In genomic region chr13:109092654-109093053, GRCm38 (mm10) we compare ENCODE assay signal across 29 mouse cellular contexts.
DNase-seq lines count a peak whose midpoint lies in the region; ATAC-seq and TF ChIP-seq lines count a peak whose summit lies in the region.
"Had no signal": no experiment of that assay in that cellular context is flagged by ENCODE, and none has a peak within 500 bp of the region (broad histone marks: within the 10 kb centered on the region; RNA-seq: fewer than 3 reads in every experiment).

No protein-coding gene starts in this region.

- TF ChIP-seq RAD21 in CH12.LX (IDR thresholded peaks at IDR 0.05; ENCODE audit: low read depth, low read length), result no peak

- H3K27ac ChIP-seq in CH12.LX (ENCODE audit: insufficient read depth, low read depth), result no peak overlapping the region
- H3K27ac ChIP-seq: gastrocnemius, adult 2 months; heart, adult 2 months; hindbrain, embryonic 14.5 days; kidney, embryonic 15.5 days; layer of hippocampus, adult 2 months; limb, embryonic 13.5 days; lung, embryonic 15.5 days; midbrain, embryonic 10.5 days; midbrain, embryonic 15.5 days; neural tube, embryonic 15.5 days had no signal

- H3K79me2 ChIP-seq in CH12.LX (replicated peaks; ENCODE audit: control insufficient read depth, extremely low read depth, insufficient read depth, poor library complexity, severe bottlenecking), result no peaks in the 10 kb centered on the region

- no peak for TF ChIP-seq POLR2A in CH12.LX (IDR thresholded peaks at IDR 0.05; ENCODE audit: low read depth, low read length)

- H3K27me3 ChIP-seq in CH12.LX (replicated peaks), result no peaks in the 10 kb centered on the region
- H3K27me3 ChIP-seq: heart, embryonic 12.5 days; kidney, embryonic 15.5 days; limb, embryonic 13.5 days; lung, embryonic 15.5 days; midbrain, embryonic 15.5 days; neural tube, embryonic 15.5 days had no signal

- no peaks in the 10 kb centered on the region for H3K36me3 ChIP-seq in CH12.LX (replicated peaks in 1 of 2; ENCODE audit: control insufficient read depth in 1 of 2, insufficient read depth in 1 of 2, low read length in 1 of 2)
- H3K36me3 ChIP-seq: G1E; heart, embryonic 12.5 days; kidney, embryonic 15.5 days; limb, embryonic 13.5 days; lung, embryonic 15.5 days; midbrain, embryonic 10.5 days; midbrain, embryonic 15.5 days; neural tube, embryonic 15.5 days had no signal

- H3K9ac ChIP-seq in CH12.LX (ENCODE audit: insufficient read depth, low read depth), result no peak overlapping the region
- H3K9ac ChIP-seq: heart, embryonic 12.5 days; hindbrain, embryonic 14.5 days; kidney, embryonic 15.5 days; limb, embryonic 13.5 days; lung, embryonic 15.5 days; midbrain, embryonic 15.5 days; neural tube, embryonic 15.5 days had no signal

- H3K4me1 ChIP-seq in CH12.LX (ENCODE audit: control insufficient read depth in 1 of 2, insufficient read depth in 2 of 2), result peaks cover 0 to 10% of the 10 kb centered on the region in 2 experiments; a peak in 2 of 4 replicates
- H3K4me1 ChIP-seq: heart, embryonic 12.5 days; kidney, embryonic 15.5 days; limb, embryonic 13.5 days; lung, embryonic 15.5 days; midbrain, embryonic 10.5 days; midbrain, embryonic 15.5 days; neural tube, embryonic 15.5 days had no signal

- ATAC-seq in cerebellum, adult (ENCODE audit: insufficient number of reproducible peaks, low FRiP score, low TSS enrichment), result peak; percentile 92
- ATAC-seq: intestine, postnatal 0 days; midbrain, embryonic 15.5 days; Patski had no signal

- no peak overlapping the region; the same call in 1 of the 2 replicates for H3K4me2 ChIP-seq in CH12.LX (ENCODE audit: insufficient read depth, low read depth, poor library complexity, severe bottlenecking)
- H3K4me2 ChIP-seq: heart, embryonic 12.5 days; hindbrain, embryonic 14.5 days; kidney, embryonic 15.5 days; limb, embryonic 13.5 days; liver, embryonic 11.5 days; lung, embryonic 15.5 days; midbrain, embryonic 15.5 days; neural tube, embryonic 15.5 days had no signal

- dilution Hi-C loops in CH12.LX (cut with MboI; ENCODE audit: extremely low pct_ligation_motif_present, extremely low pct_unique_long_range_greater_than_20kb, low sequenced_read_pairs), result no loop called here

- TF ChIP-seq CTCF in CH12.LX (conservative IDR thresholded peaks at IDR 0.05 in 1 of 2, IDR thresholded peaks at IDR 0.05 in 1 of 2; ENCODE audit: low read depth in 2 of 2, low read length in 2 of 2), result no peak

- no peak for DNase-seq in cerebellum, postnatal 4 days (ENCODE audit: low spot score in 2 of 2)
- DNase-seq in CH12.LX (ENCODE audit: extremely low read depth), result no peak
- peak; percentile 56 to 57 for DNase-seq in cerebellum, adult 18-20 months
- DNase-seq in cerebellum, postnatal 10 days, result peak; percentile 17 to 27
- no peak for DNase-seq in left cerebral cortex, adult 18-20 months (ENCODE audit: low spot score in 2 of 2)
- DNase-seq in kidney, adult 8-10 months, result no peak
- no peak for DNase-seq in adipocyte (ENCODE audit: low spot score)
- DNase-seq: adrenal gland, postnatal 14 days; gastrocnemius, adult 2 months; heart, adult 2 months; heart, postnatal 4 days; kidney, postnatal 36 days; right cerebral cortex, adult 18-20 months; spleen, adult 18-20 months; thymus, postnatal 4 days had no signal

- no peak for TF ChIP-seq EP300 in CH12.LX (IDR thresholded peaks at IDR 0.05; ENCODE audit: low read length)

- in situ Hi-C loops in CH12.LX (cut with MboI; ENCODE audit: low pct_ligation_motif_present, low pct_unique_long_range_greater_than_20kb, low sequenced_read_pairs), result no loop called here

- no peak overlapping the region for H3K4me3 ChIP-seq in CH12.LX (replicated peaks in 1 of 3; ENCODE audit: low read depth in 2 of 3, low read length in 2 of 3, poor library complexity in 1 of 3)
- H3K4me3 ChIP-seq: gastrocnemius, adult 2 months; heart, adult 2 months; heart, embryonic 12.5 days; kidney, embryonic 15.5 days; layer of hippocampus, adult 2 months; limb, embryonic 13.5 days; lung, embryonic 15.5 days; midbrain, embryonic 10.5 days; midbrain, embryonic 15.5 days; neural tube, embryonic 15.5 days had no signal

- H3K9me3 ChIP-seq in CH12.LX (replicated peaks; ENCODE audit: low read length), result no peaks in the 10 kb centered on the region
- H3K9me3 ChIP-seq: G1E; heart, embryonic 12.5 days; kidney, embryonic 15.5 days; limb, embryonic 13.5 days; lung, embryonic 15.5 days; midbrain, embryonic 10.5 days; midbrain, embryonic 15.5 days; neural tube, embryonic 15.5 days had no signal

TF ChIP-seq in CH12.LX, 34 proteins besides CTCF, POLR2A, EP300 and RAD21:
- no peak for TF ChIP-seq ETS1 (conservative IDR thresholded peaks at IDR 0.05; ENCODE audit: low read depth, low read length)
- TF ChIP-seq IRF4 (IDR thresholded peaks at IDR 0.05; ENCODE audit: low read depth, low read length), result 0 out of 2 replicates have a peak, but pooled peaks have one; percentile 22

Comparison
In these comparisons a context has a peak if more than half of its experiments do, and no peak if none do; other contexts are left out.
1. DNase-seq: peak in cerebellum, adult 18-20 months (2 of 2) and cerebellum, postnatal 10 days (2 of 2); none in cerebellum, postnatal 4 days (0 of 2), CH12.LX (single experiment), left cerebral cortex, adult 18-20 months (0 of 2), kidney, adult 8-10 months (0 of 2) and adipocyte (single experiment).